In the genomic region with DNA sequence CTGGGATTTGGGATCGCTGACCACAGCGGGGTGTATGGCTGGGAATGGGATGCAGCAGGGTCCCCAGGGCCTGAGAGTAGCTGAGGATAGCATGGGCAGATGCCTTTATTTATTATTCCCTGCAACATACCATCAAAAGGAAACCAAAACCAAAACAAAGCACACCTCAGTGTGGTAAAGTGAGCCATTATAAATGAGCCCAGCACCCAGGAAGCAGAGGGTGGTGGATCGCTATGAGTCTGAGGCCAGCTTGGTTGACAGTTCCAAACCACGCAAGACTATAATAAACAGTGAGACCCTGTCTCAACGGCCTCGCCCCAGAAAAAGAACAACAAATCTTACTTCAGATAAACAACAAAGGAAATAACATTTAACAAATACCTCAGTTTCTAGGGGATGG, we compare ENCODE assay signal across 21 mouse cellular contexts. TPM values are rescaled to one million over a fixed set of nuclear protein-coding genes. Genes with fewer than 3 reads are reported as not detected.
DNase-seq lines count a peak whose midpoint lies in the region; ATAC-seq and TF ChIP-seq lines count a peak whose summit lies in the region.
"Had no signal": no experiment of that assay in that cellular context is flagged by ENCODE, and none has a peak within 500 bp of the region (broad histone marks: within the 10 kb centered on the region; RNA-seq: fewer than 3 reads in every experiment).

No protein-coding gene starts in this region.

- peak overlapping the region; percentile 54 for H3K9ac ChIP-seq in liver, embryonic 13.5 days
- H3K9ac ChIP-seq: heart, embryonic 15.5 days; neural tube, embryonic 13.5 days had no signal

- 66% methylated on average over 6 of the region's 6 CpGs for WGBS in spleen, adult 2 months
- WGBS in liver, embryonic 13.5 days (ENCODE audit: insufficient replicate concordance) = 64% methylated on average over 6 of the region's 6 CpGs
- 61% methylated on average over 6 of the region's 6 CpGs for WGBS in small intestine, adult 2 months

- ATAC-seq in G1E (ENCODE audit: extremely low read depth, insufficient number of reproducible peaks, low FRiP score, poor library complexity, severe bottlenecking) = no peak
- ATAC-seq in liver, embryonic 13.5 days (ENCODE audit: low read depth) = no peak
- ATAC-seq: forebrain, embryonic 14.5 days had no signal

- TF ChIP-seq POLR2A in spleen, adult 2 months (IDR thresholded peaks at IDR 0.05; ENCODE audit: low read depth, low read length) = no peak
- TF ChIP-seq POLR2A in small intestine, adult 2 months (IDR thresholded peaks at IDR 0.05; ENCODE audit: low read depth, low read length) = no peak

- H3K4me1 ChIP-seq in spleen, adult 2 months (ENCODE audit: control insufficient read depth, insufficient read depth, insufficient read length) = peaks cover 4% of the 10 kb centered on the region
- H3K4me1 ChIP-seq in G1E (ENCODE audit: insufficient read depth, low read depth, low read length) = peaks cover 42% of the 10 kb centered on the region
- H3K4me1 ChIP-seq in liver, embryonic 13.5 days (replicated peaks) = peaks cover 43% of the 10 kb centered on the region
- H3K4me1 ChIP-seq in small intestine, adult 2 months (ENCODE audit: control insufficient read depth, insufficient read depth, insufficient read length, low read length) = peaks cover 2% of the 10 kb centered on the region

- no peaks in the 10 kb centered on the region for H3K27me3 ChIP-seq in spleen, adult 2 months (ENCODE audit: control insufficient read depth, insufficient read depth, low read length)
- no peaks in the 10 kb centered on the region for H3K27me3 ChIP-seq in G1E (ENCODE audit: insufficient read depth, low read length)
- no peaks in the 10 kb centered on the region for H3K27me3 ChIP-seq in liver, embryonic 13.5 days
- H3K27me3 ChIP-seq in small intestine, adult 2 months (ENCODE audit: control insufficient read depth, insufficient read depth, low read length) = no peaks in the 10 kb centered on the region

- H3K9me3 ChIP-seq in G1E (replicated peaks) = no peaks in the 10 kb centered on the region
- no peaks in the 10 kb centered on the region for H3K9me3 ChIP-seq in liver, embryonic 13.5 days (replicated peaks)
- H3K9me3 ChIP-seq: heart, embryonic 15.5 days; hindbrain, embryonic 10.5 days; neural tube, embryonic 13.5 days had no signal

- DNase-seq in spleen, adult 2 months (ENCODE audit: low read depth in 1 of 2, low spot score in 2 of 2) = no peak
- no peak for DNase-seq in spleen, postnatal 36 days (ENCODE audit: low spot score in 2 of 2)
- DNase-seq in G1E (ENCODE audit: low spot score) = no peak
- DNase-seq in liver, embryonic 13.5 days = no peak
- no peak for DNase-seq in cerebellum, adult 9-11 months
- DNase-seq in adrenal gland, adult 2 months = no peak
- no peak for DNase-seq in spleen, adult 18-20 months
- DNase-seq: adrenal gland, adult 8-10 months; cerebellum, adult 8-10 months; heart, adult 11 months; kidney, postnatal 25 days; left cerebral cortex, postnatal 4 days; lung, adult 2 months; lung, postnatal 4 days; midbrain, embryonic 14.5 days had no signal

- no peak overlapping the region for H3K27ac ChIP-seq in spleen, adult 2 months (ENCODE audit: insufficient read depth, low read length)
- H3K27ac ChIP-seq in liver, embryonic 13.5 days = no peak overlapping the region
- H3K27ac ChIP-seq in small intestine, adult 2 months (ENCODE audit: insufficient read depth, low read depth, low read length) = peak overlapping the region; percentile 35; the same call in 1 of the 2 replicates
- H3K27ac ChIP-seq: heart, embryonic 15.5 days; hindbrain, embryonic 10.5 days; neural tube, embryonic 13.5 days had no signal

- TF ChIP-seq CTCF in spleen, adult 2 months (IDR thresholded peaks at IDR 0.05; ENCODE audit: extremely low read depth, insufficient read depth, insufficient read length, insufficient replicate concordance) = no peak
- TF ChIP-seq CTCF in G1E (IDR thresholded peaks at IDR 0.05; ENCODE audit: low read depth, low read length) = no peak
- TF ChIP-seq CTCF in small intestine, adult 2 months (IDR thresholded peaks at IDR 0.05; ENCODE audit: extremely low read depth, insufficient read length, insufficient replicate concordance, low read depth, low read length) = no peak

- H3K4me2 ChIP-seq in liver, embryonic 13.5 days = peak overlapping the region; percentile 65
- H3K4me2 ChIP-seq: heart, embryonic 15.5 days; neural tube, embryonic 13.5 days had no signal

- peak overlapping the region; percentile 45; the same call in 1 of the 2 replicates for H3K4me3 ChIP-seq in spleen, adult 2 months (ENCODE audit: extremely low read depth, insufficient read depth, insufficient read length)
- H3K4me3 ChIP-seq in G1E (ENCODE audit: low read depth, low read length) = peak overlapping the region; percentile 70
- peak overlapping the region; percentile 40 for H3K4me3 ChIP-seq in liver, embryonic 13.5 days (replicated peaks)
- H3K4me3 ChIP-seq in small intestine, adult 2 months (ENCODE audit: low read depth, low read length) = peak overlapping the region; percentile 58
- H3K4me3 ChIP-seq: heart, embryonic 15.5 days; hindbrain, embryonic 10.5 days; neural tube, embryonic 13.5 days had no signal

- no peaks in the 10 kb centered on the region for H3K36me3 ChIP-seq in spleen, adult 2 months (ENCODE audit: control insufficient read depth, insufficient read depth, low read length)
- H3K36me3 ChIP-seq in G1E (replicated peaks) = peaks cover 11% of the 10 kb centered on the region
- no peaks in the 10 kb centered on the region for H3K36me3 ChIP-seq in liver, embryonic 13.5 days
- no peaks in the 10 kb centered on the region for H3K36me3 ChIP-seq in small intestine, adult 2 months (ENCODE audit: control insufficient read depth, insufficient read depth, low read length)
- H3K36me3 ChIP-seq: heart, embryonic 15.5 days; hindbrain, embryonic 10.5 days; neural tube, embryonic 13.5 days had no signal

RNA-seq across cellular contexts. Expression of a gene that starts 1.5 kb away (rescaled TPM):
- polyA plus RNA-seq in spleen, adult 2 months (2012; rRNA removed) = 2.4 and 3.0 TPM in 2 replicates
- total RNA-seq in G1E (2014; fragmentation: Nextera tagmentation) = 17.4 and 18.8 TPM in 2 replicates
- 21.7 and 21.9 TPM in 2 replicates for total RNA-seq in G1E (2017)
- polyA plus RNA-seq in G1E (2012) = 5.1 and 6.3 TPM in 2 replicates
- 3.4 and 4.0 TPM in 2 replicates for polyA plus RNA-seq in liver, embryonic 13.5 days (2015; fragmentation: Nextera tagmentation; extraction: Ambion mirVana)
- 1.3 and 1.7 TPM in 2 replicates for polyA plus RNA-seq in small intestine, adult 2 months (2012; rRNA removed)
- 10 to 100 TPM in 1 of 2 experiments, 1 to 10 TPM in 1; 8.1 to 11.1 TPM for total RNA-seq in adrenal gland, adult 2 months (2021)
- polyA plus RNA-seq in adrenal gland, adult 2 months (2012; rRNA removed) = 0.96 and 1.3 TPM in 2 replicates

RNA-seq across cellular contexts. Expression of a gene that starts 2.9 kb away (rescaled TPM):
- 14.1 and 16.5 TPM in 2 replicates for polyA plus RNA-seq in spleen, adult 2 months (2012; rRNA removed)
- total RNA-seq in G1E (2014; fragmentation: Nextera tagmentation) = 126 and 131 TPM in 2 replicates
- total RNA-seq in G1E (2017) = 77.0 and 81.8 TPM in 2 replicates
- polyA plus RNA-seq in G1E (2012) = 37.3 and 56.4 TPM in 2 replicates
- 55.5 and 66.2 TPM in 2 replicates for polyA plus RNA-seq in liver, embryonic 13.5 days (2015; fragmentation: Nextera tagmentation; extraction: Ambion mirVana)
- polyA plus RNA-seq in small intestine, adult 2 months (2012; rRNA removed) = 7.9 and 23.6 TPM in 2 replicates
- 100 to 1,000 TPM; 112 to 155 TPM for total RNA-seq in adrenal gland, adult 2 months (2021)
- 31.8 and 37.4 TPM in 2 replicates for polyA plus RNA-seq in adrenal gland, adult 2 months (2012; rRNA removed)

RNA-seq across cellular contexts. Expression of a gene that starts 26.1 kb away (rescaled TPM):
- polyA plus RNA-seq in spleen, adult 2 months (2012; rRNA removed) = 21.5 and 39.8 TPM in 2 replicates
- not detected in 2 replicates for total RNA-seq in G1E (2014; fragmentation: Nextera tagmentation)
- total RNA-seq in G1E (2017) = 13.9 and 17.0 TPM in 2 replicates
- polyA plus RNA-seq in G1E (2012) = 88.0 and 119 TPM in 2 replicates
- polyA plus RNA-seq in liver, embryonic 13.5 days (2015; fragmentation: Nextera tagmentation; extraction: Ambion mirVana) = 1.8 and 7.8 TPM in 2 replicates
- 23.6 and 25.8 TPM in 2 replicates for polyA plus RNA-seq in small intestine, adult 2 months (2012; rRNA removed)
- total RNA-seq in adrenal gland, adult 2 months (2021) = not detected
- 43.3 and 51.4 TPM in 2 replicates for polyA plus RNA-seq in adrenal gland, adult 2 months (2012; rRNA removed)
- total RNA-seq: adrenal gland, adult 8-10 months; layer of hippocampus, postnatal 25 days; left cerebral cortex, postnatal 4 days had no signal
- polyA plus RNA-seq: forebrain, embryonic 14.5 days; midbrain, embryonic 14.5 days; neural tube, embryonic 13.5 days had no signal

RNA-seq across cellular contexts. Expression of a gene that starts 32.4 kb away (rescaled TPM):
- polyA plus RNA-seq in spleen, adult 2 months (2012; rRNA removed) = 16.6 and 23.5 TPM in 2 replicates
- total RNA-seq in G1E (2014; fragmentation: Nextera tagmentation) (205 and 207 TPM in 2 replicates), G1E (2017) (38.2 and 45.1 TPM in 2 replicates)
- polyA plus RNA-seq in G1E (2012) = 60.3 and 81.1 TPM in 2 replicates
- 11.3 and 12.5 TPM in 2 replicates for polyA plus RNA-seq in liver, embryonic 13.5 days (2015; fragmentation: Nextera tagmentation; extraction: Ambion mirVana)
- polyA plus RNA-seq in small intestine, adult 2 months (2012; rRNA removed) = 5.3 and 10.4 TPM in 2 replicates
- 10 to 100 TPM; 35.5 to 41.7 TPM for total RNA-seq in adrenal gland, adult 2 months (2021)
- polyA plus RNA-seq in adrenal gland, adult 2 months (2012; rRNA removed) = 15.1 and 19.3 TPM in 2 replicates
